Mouse (Mus musculus): Measurements from ENCODE around the gene BC004004. TPM values are rescaled to one million over a fixed set of nuclear protein-coding genes. Genes with fewer than 3 reads are reported as not detected.
A peak's percentile ranks its signal among the peaks of the same experiment; 100 is the strongest.
"Not testable (repeated sequence)": the region's sequence is repeated elsewhere in the genome, so short reads cannot be mapped to it uniquely, and the experiment has no call there.

The BC004004 gene
- polyA plus RNA-seq, 1 experiment, result 36.5 TPM

DNA sequence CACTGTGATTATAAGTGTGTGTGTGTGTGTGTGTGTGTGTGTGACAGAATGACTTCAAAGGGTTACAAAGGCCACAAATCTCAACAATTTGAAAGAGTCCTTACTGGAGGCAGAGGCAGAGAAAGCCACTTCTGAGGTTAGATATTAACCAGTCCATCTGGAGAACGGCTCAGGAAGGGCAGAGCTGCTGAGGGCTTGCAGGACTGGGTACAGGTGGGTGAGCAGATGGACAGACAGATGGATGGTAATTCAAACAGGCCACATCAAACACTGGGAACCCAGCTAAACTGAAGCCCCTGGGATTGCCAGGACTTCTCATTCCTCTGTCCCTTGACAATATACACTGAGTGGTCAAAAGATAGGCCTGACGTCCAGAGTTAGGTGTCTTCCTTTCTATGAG is 80.4 kb downstream of the BC004004 start:
- DNase-seq (ENCODE audit: low read depth in 1 of 2, low spot score in 2 of 2), result no peak
- no peak for TF ChIP-seq POLR2A (IDR thresholded peaks at IDR 0.05; ENCODE audit: low read depth, low read length)
- TF ChIP-seq CTCF (IDR thresholded peaks at IDR 0.05; ENCODE audit: extremely low read depth, insufficient read depth, insufficient read length, insufficient replicate concordance), result no peak
- Histone ChIP-seq H3K27me3 (ENCODE audit: control insufficient read depth, insufficient read depth, low read length) (no peaks in the 10 kb centered on the region), H3K36me3 (ENCODE audit: control insufficient read depth, insufficient read depth, low read length) (no peaks in the 10 kb centered on the region), H3K27ac (ENCODE audit: insufficient read depth, low read length) (no peak overlapping the region), H3K4me3 (ENCODE audit: extremely low read depth, insufficient read depth, insufficient read length) (no peak overlapping the region), H3K4me1 (ENCODE audit: control insufficient read depth, insufficient read depth, insufficient read length) (peaks cover 10% of the 10 kb centered on the region; the same call in 1 of the 2 replicates)
- WGBS, result 78% methylated on average over 2 of the region's 2 CpGs

DNA sequence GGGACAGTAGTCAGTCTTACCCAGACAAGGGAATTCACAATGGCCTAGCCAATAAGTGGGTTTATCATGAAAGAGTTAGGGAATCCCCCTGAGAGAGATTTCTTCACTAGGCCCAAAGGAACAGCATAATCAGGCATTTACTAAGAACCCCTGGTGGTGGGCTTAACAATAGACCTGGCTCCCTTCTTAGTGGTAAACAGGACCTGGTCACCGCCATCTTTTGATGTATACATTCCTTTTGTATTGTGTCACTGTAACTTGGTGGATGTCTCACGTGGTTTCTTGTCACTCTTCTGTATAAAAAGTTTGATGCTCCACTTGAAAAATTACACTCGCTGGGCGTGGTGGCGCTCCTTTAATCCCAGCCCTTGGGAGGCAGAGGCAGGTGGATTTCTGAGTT is 82.5 kb downstream of the BC004004 start:
- H3K36me3 ChIP-seq (ENCODE audit: control insufficient read depth, insufficient read depth, low read length); H3K4me1 ChIP-seq (ENCODE audit: control insufficient read depth, insufficient read depth, insufficient read length); H3K27me3 ChIP-seq (ENCODE audit: control insufficient read depth, insufficient read depth, low read length); H3K4me3 ChIP-seq (ENCODE audit: extremely low read depth, insufficient read depth, insufficient read length); DNase-seq (ENCODE audit: low read depth in 1 of 2, low spot score in 2 of 2); H3K27ac ChIP-seq (ENCODE audit: insufficient read depth, low read length): not testable (repeated sequence)
- 91% methylated on average over 5 of the region's 5 CpGs for WGBS

DNA sequence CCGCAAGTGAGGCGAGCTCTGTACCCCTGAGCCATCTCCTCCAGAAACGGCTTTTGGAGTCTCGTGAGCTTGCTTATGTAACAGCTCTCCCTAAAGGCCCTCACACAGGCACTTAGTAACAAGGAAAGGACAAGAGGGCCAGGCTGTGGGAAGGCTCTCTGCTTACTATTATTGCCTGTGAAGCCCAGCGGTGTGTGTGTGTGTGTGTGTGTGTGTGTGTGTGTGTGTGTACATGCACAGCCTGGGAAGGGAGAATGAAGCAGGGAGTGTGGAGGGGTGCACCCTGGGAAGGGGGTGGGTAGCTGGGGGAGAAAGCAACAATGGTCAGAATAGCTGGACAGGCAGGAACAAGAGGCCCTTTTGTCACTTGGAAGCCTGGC is 86.9 kb downstream of the BC004004 start:
- TF ChIP-seq CTCF (IDR thresholded peaks at IDR 0.05; ENCODE audit: extremely low read depth, insufficient read depth, insufficient read length, insufficient replicate concordance) (no peak), POLR2A (IDR thresholded peaks at IDR 0.05; ENCODE audit: low read depth, low read length) (no peak)
- peaks cover 8% of the 10 kb centered on the region for H3K4me1 ChIP-seq (ENCODE audit: control insufficient read depth, insufficient read depth, insufficient read length)
- peak overlapping the region; percentile 63 for H3K27ac ChIP-seq (ENCODE audit: insufficient read depth, low read length)
- no peak overlapping the region for H3K4me3 ChIP-seq (ENCODE audit: extremely low read depth, insufficient read depth, insufficient read length)
- WGBS, result 80% methylated on average over 5 of the region's 5 CpGs
- H3K36me3 ChIP-seq (ENCODE audit: control insufficient read depth, insufficient read depth, low read length), result no peaks in the 10 kb centered on the region
- no peak for DNase-seq (ENCODE audit: low read depth in 1 of 2, low spot score in 2 of 2)
- no peaks in the 10 kb centered on the region for H3K27me3 ChIP-seq (ENCODE audit: control insufficient read depth, insufficient read depth, low read length)

DNA sequence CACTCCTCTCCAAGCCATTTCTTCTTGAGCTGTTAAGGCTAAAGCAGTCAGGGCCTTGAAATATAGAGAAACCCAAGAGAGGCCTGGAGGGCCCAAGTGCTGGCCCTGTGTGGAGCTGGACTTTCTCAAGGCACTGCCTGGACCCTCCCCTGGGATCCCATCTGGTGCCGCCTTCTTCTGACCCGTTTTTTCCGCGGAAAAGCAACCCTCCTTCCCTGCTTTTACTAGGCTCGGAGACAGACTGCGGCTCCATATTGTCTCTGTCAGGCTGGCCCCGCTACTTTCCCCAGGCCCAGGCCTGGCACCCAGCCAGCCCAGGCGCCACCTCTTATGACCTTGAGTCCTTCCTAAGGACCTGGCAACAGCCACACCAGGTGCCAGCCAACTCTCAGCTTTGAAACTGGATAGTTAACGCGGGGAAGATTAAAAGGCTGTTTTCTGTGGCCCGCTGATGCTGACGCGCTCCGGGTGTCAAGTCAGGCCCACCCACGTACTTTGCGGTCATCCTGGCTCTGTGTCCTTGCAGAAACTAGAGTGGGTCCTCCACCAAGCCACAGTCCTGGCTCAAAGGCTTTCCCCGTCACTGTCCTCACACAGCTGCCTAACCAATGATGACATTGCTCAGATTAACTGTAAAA is 87.4 kb downstream of the BC004004 start:
- DNase-seq (ENCODE audit: low read depth in 1 of 2, low spot score in 2 of 2), result no peak
- no peaks in the 10 kb centered on the region for H3K27me3 ChIP-seq (ENCODE audit: control insufficient read depth, insufficient read depth, low read length)
- no peaks in the 10 kb centered on the region for H3K36me3 ChIP-seq (ENCODE audit: control insufficient read depth, insufficient read depth, low read length)
- WGBS, result 74% methylated on average over 17 of the region's 17 CpGs
- H3K27ac ChIP-seq (ENCODE audit: insufficient read depth, low read length), result peak overlapping the region; percentile 63
- no peak overlapping the region for H3K4me3 ChIP-seq (ENCODE audit: extremely low read depth, insufficient read depth, insufficient read length)
- H3K4me1 ChIP-seq (ENCODE audit: control insufficient read depth, insufficient read depth, insufficient read length), result peaks cover 9% of the 10 kb centered on the region
- TF ChIP-seq CTCF (IDR thresholded peaks at IDR 0.05; ENCODE audit: extremely low read depth, insufficient read depth, insufficient read length, insufficient replicate concordance) (no peak), POLR2A (IDR thresholded peaks at IDR 0.05; ENCODE audit: low read depth, low read length) (no peak)

DNA sequence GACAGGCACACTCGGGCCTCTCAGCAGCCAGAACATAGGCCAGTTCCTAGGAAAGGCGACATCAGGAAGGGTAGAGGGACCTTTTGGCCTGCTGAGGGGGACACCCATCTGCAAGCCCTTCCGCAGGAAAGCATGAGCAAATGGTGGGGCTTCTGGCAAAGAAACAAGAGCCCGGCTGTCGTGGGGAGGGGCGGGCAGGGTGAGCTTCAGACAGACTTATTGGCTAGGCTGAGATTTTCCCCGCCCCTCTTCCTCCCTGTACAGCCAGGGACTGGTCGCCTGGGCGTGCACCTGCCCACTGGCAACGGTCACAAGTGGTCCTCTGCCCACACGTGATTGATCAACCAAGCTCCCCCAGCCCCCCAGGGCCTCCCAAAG is 87.9 kb downstream of the BC004004 start:
- WGBS, result 31% methylated on average over 11 of the region's 11 CpGs
- DNase-seq (ENCODE audit: low read depth in 1 of 2, low spot score in 2 of 2), result no peak
- Histone ChIP-seq H3K27me3 (ENCODE audit: control insufficient read depth, insufficient read depth, low read length) (no peaks in the 10 kb centered on the region), H3K36me3 (ENCODE audit: control insufficient read depth, insufficient read depth, low read length) (no peaks in the 10 kb centered on the region), H3K4me1 (ENCODE audit: control insufficient read depth, insufficient read depth, insufficient read length) (peaks cover 9% of the 10 kb centered on the region), H3K27ac (ENCODE audit: insufficient read depth, low read length) (peak overlapping the region; percentile 63), H3K4me3 (ENCODE audit: extremely low read depth, insufficient read depth, insufficient read length) (no peak overlapping the region)
- TF ChIP-seq POLR2A (IDR thresholded peaks at IDR 0.05; ENCODE audit: low read depth, low read length) (no peak), CTCF (IDR thresholded peaks at IDR 0.05; ENCODE audit: extremely low read depth, insufficient read depth, insufficient read length, insufficient replicate concordance) (no peak)

DNA sequence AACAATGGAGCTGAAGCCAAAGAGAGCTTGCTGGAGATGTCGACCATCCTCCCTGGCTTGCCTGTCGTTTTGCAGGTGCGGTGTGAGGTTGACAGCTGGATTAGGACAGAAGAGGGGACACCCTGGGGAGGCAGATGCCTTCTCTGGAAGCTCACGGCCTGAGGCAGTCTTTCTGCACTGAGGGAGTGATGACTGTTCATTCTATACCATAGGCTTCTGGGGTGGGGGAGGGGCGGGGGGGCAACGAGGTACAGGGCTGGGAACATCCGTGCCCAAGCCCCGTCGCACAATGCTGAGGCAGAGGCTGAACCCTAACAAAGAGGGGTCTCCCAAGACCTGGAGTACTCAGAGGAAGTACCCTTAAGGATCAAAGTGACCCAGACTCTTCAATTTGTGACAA is 88.3 kb downstream of the BC004004 start:
- WGBS, result 44% methylated on average over 9 of the region's 9 CpGs
- Histone ChIP-seq H3K36me3 (ENCODE audit: control insufficient read depth, insufficient read depth, low read length) (no peaks in the 10 kb centered on the region), H3K4me3 (ENCODE audit: extremely low read depth, insufficient read depth, insufficient read length) (no peak overlapping the region), H3K27ac (ENCODE audit: insufficient read depth, low read length) (peak overlapping the region; percentile 57; the same call in 1 of the 2 replicates), H3K27me3 (ENCODE audit: control insufficient read depth, insufficient read depth, low read length) (no peaks in the 10 kb centered on the region), H3K4me1 (ENCODE audit: control insufficient read depth, insufficient read depth, insufficient read length) (peaks cover 9% of the 10 kb centered on the region)
- no peak for DNase-seq (ENCODE audit: low read depth in 1 of 2, low spot score in 2 of 2)
- TF ChIP-seq CTCF (IDR thresholded peaks at IDR 0.05; ENCODE audit: extremely low read depth, insufficient read depth, insufficient read length, insufficient replicate concordance), result no peak

DNA sequence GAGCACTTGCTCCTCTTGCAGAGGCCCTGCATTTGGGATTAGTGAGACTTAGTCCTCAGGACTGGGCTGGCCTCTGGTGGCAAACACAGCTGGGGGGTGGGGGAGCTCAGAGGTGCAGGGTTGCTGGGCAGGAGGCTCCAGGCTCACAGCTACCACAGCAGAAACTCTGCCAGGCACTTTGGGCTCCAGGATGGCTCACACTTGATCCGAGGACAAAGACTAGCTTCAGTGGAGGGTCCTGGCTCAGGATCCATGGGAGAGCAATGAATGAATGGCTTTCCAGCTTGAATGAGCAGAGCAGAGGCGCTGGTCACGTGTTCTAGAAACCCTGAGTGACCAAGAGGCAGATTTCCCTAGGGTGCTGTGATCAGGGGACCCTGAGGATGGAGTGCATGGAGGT is 90.3 kb downstream of the BC004004 start:
- no peak for TF ChIP-seq POLR2A (IDR thresholded peaks at IDR 0.05; ENCODE audit: low read depth, low read length)
- TF ChIP-seq CTCF (IDR thresholded peaks at IDR 0.05; ENCODE audit: extremely low read depth, insufficient read depth, insufficient read length, insufficient replicate concordance), result no peak
- DNase-seq (ENCODE audit: low read depth in 1 of 2, low spot score in 2 of 2), result no peak

More for the DNA sequence above, 90.3 kb downstream of the BC004004 start:
- no peak overlapping the region for H3K4me3 ChIP-seq (ENCODE audit: extremely low read depth, insufficient read depth, insufficient read length)
- no peaks in the 10 kb centered on the region for H3K27me3 ChIP-seq (ENCODE audit: control insufficient read depth, insufficient read depth, low read length)
- H3K27ac ChIP-seq (ENCODE audit: insufficient read depth, low read length), result no peak overlapping the region
- H3K36me3 ChIP-seq (ENCODE audit: control insufficient read depth, insufficient read depth, low read length), result 0 out of 2 replicates have a peak, but pooled peaks cover 2% of the 10 kb centered on the region
- WGBS, result 90% methylated on average over 3 of the region's 3 CpGs
- peaks cover 21% of the 10 kb centered on the region for H3K4me1 ChIP-seq (ENCODE audit: control insufficient read depth, insufficient read depth, insufficient read length)
